Mouse (Mus musculus): Measurements from ENCODE around the gene Cyfip2. TPM values are rescaled to one million over a fixed set of nuclear protein-coding genes. Genes with fewer than 3 reads are reported as not detected.

Cyfip2 gene
- polyA plus RNA-seq (2016; fragmentation: Nextera tagmentation; extraction: Ambion mirVana), result 9.7 and 14.7 TPM in 2 replicates

GRCm38 (mm10) chr11:46312523-46313035, at the start of gene Cyfip2:
Gene Cyfip2 (minus strand): TSS chr11:46312859.
- H3K27me3 ChIP-seq (ENCODE audit: low read depth, poor library complexity, severe bottlenecking), result peaks cover 22% of the 10 kb centered on the region
- H3K9me3 ChIP-seq (replicated peaks), result no peaks in the 10 kb centered on the region
- 5% methylated on average over 14 of the region's 14 CpGs for WGBS
- H3K4me1 ChIP-seq, result peaks cover 36% of the 10 kb centered on the region
- peak within 1 kb of the TSS; percentile 85 for H3K4me3 ChIP-seq
- H3K36me3 ChIP-seq, result no peaks in the 10 kb centered on the region
- no peak for DNase-seq (ENCODE audit: low spot score)
- peak within 1 kb of the TSS; percentile 78 for H3K27ac ChIP-seq

- WGBS, result 65% methylated on average over 2 of the region's 2 CpGs
- peak overlapping the region; percentile 77 for H3K27ac ChIP-seq
Measured at GRCm38 (mm10) chr11:46360991-46361665, 48.5 kb upstream of the Cyfip2 start.

GRCm38 (mm10) chr11:46358369-46358768, 45.7 kb upstream of the Cyfip2 start:
- Histone ChIP-seq H3K36me3 (no peaks in the 10 kb centered on the region), H3K4me3 (no peak overlapping the region), H3K4me1 (peaks cover 31% of the 10 kb centered on the region), H3K27ac (no peak overlapping the region), H3K27me3 (ENCODE audit: low read depth, poor library complexity, severe bottlenecking) (no peaks in the 10 kb centered on the region), H3K9me3 (replicated peaks) (no peaks in the 10 kb centered on the region)
- DNase-seq (ENCODE audit: low spot score), result no peak
- WGBS, result 75% methylated on average over 1 of the region's 1 CpGs

More at GRCm38 (mm10) chr11:46360991-46361665, 48.5 kb upstream of the Cyfip2 start:
- Histone ChIP-seq H3K27me3 (ENCODE audit: low read depth, poor library complexity, severe bottlenecking) (no peaks in the 10 kb centered on the region), H3K36me3 (no peaks in the 10 kb centered on the region), H3K9me3 (replicated peaks) (no peaks in the 10 kb centered on the region), H3K4me3 (0 out of 2 replicates have a peak overlapping the region, but pooled peaks have one; percentile 2), H3K4me1 (peaks cover 37% of the 10 kb centered on the region)
- peak; percentile 76 for DNase-seq (ENCODE audit: low spot score)

GRCm38 (mm10) chr11:46349681-46350410, 37.2 kb upstream of the Cyfip2 start:
- H3K27ac ChIP-seq, result peak overlapping the region; percentile 76
- no peak for DNase-seq (ENCODE audit: low spot score)

GRCm38 (mm10) chr11:46348416-46348815, 35.8 kb upstream of the Cyfip2 start:
- peak overlapping the region; percentile 76; the same call in 1 of the 2 replicates for H3K27ac ChIP-seq
- 90% methylated on average over 3 of the region's 3 CpGs for WGBS
- no peaks in the 10 kb centered on the region for H3K27me3 ChIP-seq (ENCODE audit: low read depth, poor library complexity, severe bottlenecking)
- no peaks in the 10 kb centered on the region for H3K9me3 ChIP-seq (replicated peaks)
- no peaks in the 10 kb centered on the region for H3K36me3 ChIP-seq
- H3K4me3 ChIP-seq, result no peak overlapping the region
- no peak for DNase-seq (ENCODE audit: low spot score)
- peaks cover 48% of the 10 kb centered on the region for H3K4me1 ChIP-seq

More at GRCm38 (mm10) chr11:46349681-46350410, 37.2 kb upstream of the Cyfip2 start:
- H3K27me3 ChIP-seq (ENCODE audit: low read depth, poor library complexity, severe bottlenecking), result no peaks in the 10 kb centered on the region
- H3K36me3 ChIP-seq, result no peaks in the 10 kb centered on the region
- H3K4me3 ChIP-seq, result no peak overlapping the region
- peaks cover 39% of the 10 kb centered on the region for H3K4me1 ChIP-seq
- WGBS, result 26% methylated on average over 2 of the region's 2 CpGs
- no peaks in the 10 kb centered on the region for H3K9me3 ChIP-seq (replicated peaks)

- 87% methylated on average over 5 of the region's 5 CpGs for WGBS
- Histone ChIP-seq H3K27me3 (ENCODE audit: low read depth, poor library complexity, severe bottlenecking) (no peaks in the 10 kb centered on the region), H3K9me3 (replicated peaks) (no peaks in the 10 kb centered on the region), H3K4me1 (peaks cover 55% of the 10 kb centered on the region), H3K36me3 (no peaks in the 10 kb centered on the region), H3K27ac (peak overlapping the region; percentile 72), H3K4me3 (no peak overlapping the region)
- no peak for DNase-seq (ENCODE audit: low spot score)
Measured at GRCm38 (mm10) chr11:46347756-46348155, 35.1 kb upstream of the Cyfip2 start.

- Histone ChIP-seq H3K36me3 (no peaks in the 10 kb centered on the region), H3K27ac (no peak overlapping the region), H3K4me3 (no peak overlapping the region), H3K27me3 (ENCODE audit: low read depth, poor library complexity, severe bottlenecking) (no peaks in the 10 kb centered on the region), H3K4me1 (peaks cover 46% of the 10 kb centered on the region), H3K9me3 (replicated peaks) (no peaks in the 10 kb centered on the region)
- WGBS, result 29% methylated on average over 5 of the region's 5 CpGs
- no peak for DNase-seq (ENCODE audit: low spot score)
Measured at GRCm38 (mm10) chr11:46343886-46344546, 31.4 kb upstream of the Cyfip2 start.

GRCm38 (mm10) chr11:46341960-46342359, 29.3 kb upstream of the Cyfip2 start:
- H3K27ac ChIP-seq, result no peak overlapping the region
- WGBS, result 97% methylated on average over 4 of the region's 4 CpGs
- H3K4me3 ChIP-seq, result no peak overlapping the region
- peaks cover 25% of the 10 kb centered on the region for H3K4me1 ChIP-seq
- no peaks in the 10 kb centered on the region for H3K36me3 ChIP-seq
- DNase-seq (ENCODE audit: low spot score), result no peak
- no peaks in the 10 kb centered on the region for H3K9me3 ChIP-seq (replicated peaks)
- no peaks in the 10 kb centered on the region for H3K27me3 ChIP-seq (ENCODE audit: low read depth, poor library complexity, severe bottlenecking)

- Histone ChIP-seq H3K36me3 (no peaks in the 10 kb centered on the region), H3K9me3 (replicated peaks) (no peaks in the 10 kb centered on the region), H3K27me3 (ENCODE audit: low read depth, poor library complexity, severe bottlenecking) (no peaks in the 10 kb centered on the region), H3K4me3 (no peak overlapping the region), H3K27ac (no peak overlapping the region), H3K4me1 (no peaks in the 10 kb centered on the region)
- DNase-seq (ENCODE audit: low spot score), result no peak
- WGBS, result 94% methylated on average over 5 of the region's 5 CpGs
Measured at GRCm38 (mm10) chr11:46336020-46336419, 23.4 kb upstream of the Cyfip2 start.

- no peaks in the 10 kb centered on the region for H3K9me3 ChIP-seq (replicated peaks)
- no peak for DNase-seq (ENCODE audit: low spot score)
- H3K4me3 ChIP-seq, result no peak overlapping the region
Measured at GRCm38 (mm10) chr11:46332217-46332616, 19.6 kb upstream of the Cyfip2 start.

GRCm38 (mm10) chr11:46326271-46327015, 13.8 kb upstream of the Cyfip2 start:
- peaks cover 22% of the 10 kb centered on the region for H3K4me1 ChIP-seq
- peak overlapping the region; percentile 16; the same call in 1 of the 2 replicates for H3K27ac ChIP-seq
- H3K9me3 ChIP-seq (replicated peaks), result no peaks in the 10 kb centered on the region
- 89% methylated on average over 16 of the region's 16 CpGs for WGBS
- no peak overlapping the region for H3K4me3 ChIP-seq
- H3K36me3 ChIP-seq, result no peaks in the 10 kb centered on the region
- H3K27me3 ChIP-seq (ENCODE audit: low read depth, poor library complexity, severe bottlenecking), result no peaks in the 10 kb centered on the region
- no peak for DNase-seq (ENCODE audit: low spot score)

More at GRCm38 (mm10) chr11:46332217-46332616, 19.6 kb upstream of the Cyfip2 start:
- 90% methylated on average over 8 of the region's 8 CpGs for WGBS
- Histone ChIP-seq H3K27me3 (ENCODE audit: low read depth, poor library complexity, severe bottlenecking) (no peaks in the 10 kb centered on the region), H3K4me1 (no peaks in the 10 kb centered on the region), H3K27ac (no peak overlapping the region), H3K36me3 (no peaks in the 10 kb centered on the region)

GRCm38 (mm10) chr11:46321559-46321958, 8.9 kb upstream of the Cyfip2 start:
- H3K4me1 ChIP-seq, result peaks cover 27% of the 10 kb centered on the region
- WGBS, result 37% methylated on average over 7 of the region's 7 CpGs
- no peak overlapping the region for H3K4me3 ChIP-seq
- DNase-seq (ENCODE audit: low spot score), result no peak
- no peak overlapping the region for H3K27ac ChIP-seq
- no peaks in the 10 kb centered on the region for H3K36me3 ChIP-seq
- H3K9me3 ChIP-seq (replicated peaks), result no peaks in the 10 kb centered on the region
- H3K27me3 ChIP-seq (ENCODE audit: low read depth, poor library complexity, severe bottlenecking), result no peaks in the 10 kb centered on the region

All from limb, embryonic 10.5 days (tissue).